In the genomic region with DNA sequence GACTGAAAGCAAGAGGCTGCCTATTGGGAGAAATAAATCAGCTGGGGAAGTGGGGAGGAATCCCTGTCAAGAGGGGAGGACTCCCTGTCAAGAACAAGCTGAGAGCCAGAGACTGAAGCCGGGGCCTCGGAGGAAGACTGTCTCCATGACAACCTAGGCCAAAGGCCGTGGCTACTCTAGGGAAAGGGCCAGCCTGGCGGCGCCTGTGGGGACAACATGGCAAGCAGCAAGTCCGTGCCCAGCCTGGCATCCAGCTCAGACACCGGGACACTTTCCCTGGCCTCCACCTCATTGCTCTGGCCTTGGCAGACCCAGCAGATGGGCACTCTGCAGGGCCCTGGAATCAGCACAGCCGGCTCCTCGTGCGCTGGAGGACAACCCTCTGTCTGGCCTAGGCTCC, we compare ENCODE assay signal across 8 mouse cellular contexts.
DNase-seq lines count a peak whose midpoint lies in the region; ATAC-seq lines count a peak whose summit lies in the region.

No protein-coding gene starts in this region.

- 0 out of 2 replicates have a peak, but pooled peaks have one; percentile 46 for ATAC-seq in neural tube, embryonic 15.5 days (ENCODE audit: low FRiP score)

- no peak overlapping the region for H3K9ac ChIP-seq in neural tube, embryonic 15.5 days (replicated peaks)

- no peaks in the 10 kb centered on the region for H3K27me3 ChIP-seq in neural tube, embryonic 15.5 days (replicated peaks)

- H3K27ac ChIP-seq in neural tube, embryonic 15.5 days (replicated peaks): no peak overlapping the region

- no peaks in the 10 kb centered on the region for H3K36me3 ChIP-seq in neural tube, embryonic 15.5 days

- H3K4me1 ChIP-seq in neural tube, embryonic 15.5 days: peaks cover 20% of the 10 kb centered on the region

- intact Hi-C loops in heart, postnatal 14 days (cut with DNase I): no loop called here

- H3K4me2 ChIP-seq in neural tube, embryonic 15.5 days: no peak overlapping the region

- WGBS in neural tube, embryonic 15.5 days: 48% methylated on average over 10 of the region's 10 CpGs

- H3K4me3 ChIP-seq in neural tube, embryonic 15.5 days (replicated peaks): no peak overlapping the region

- peak; percentile 76 for DNase-seq in ovary, adult 18-20 months (ENCODE audit: low spot score)
- no peak for DNase-seq in ovary, postnatal 10 days (ENCODE audit: low spot score)
- peak; percentile 66 for DNase-seq in embryo, embryonic 10 days (ENCODE audit: low spot score)
- peak; percentile 61 to 70 for DNase-seq in heart, postnatal 14 days
- DNase-seq in layer of hippocampus, adult 8-10 months (ENCODE audit: low spot score in 2 of 2): peak; percentile 46 to 54
- DNase-seq in spleen, postnatal 4 days (ENCODE audit: low spot score in 2 of 2): no peak
- no peak for DNase-seq in testis, postnatal 10 days (ENCODE audit: low spot score)

- no peaks in the 10 kb centered on the region for H3K9me3 ChIP-seq in neural tube, embryonic 15.5 days (replicated peaks)

Comparison
In these comparisons a context has a peak if more than half of its experiments do, and no peak if none do; other contexts are left out.
1. DNase-seq: peak in ovary, adult 18-20 months (single experiment), embryo, embryonic 10 days (single experiment), heart, postnatal 14 days (2 of 2) and layer of hippocampus, adult 8-10 months (2 of 2); none in ovary, postnatal 10 days (single experiment), spleen, postnatal 4 days (0 of 2) and testis, postnatal 10 days (single experiment).